Mouse (Mus musculus): Measurements from ENCODE around the gene Hypk. TPM values are rescaled to one million over a fixed set of nuclear protein-coding genes. Genes with fewer than 3 reads are reported as not detected.
A peak's percentile ranks its signal among the peaks of the same experiment; 100 is the strongest.

Hypk gene
- polyA plus RNA-seq, 1 experiment from 2014 or later = 97.4 TPM

GRCm38 (mm10) chr2:121507173-121507950, 54.3 kb downstream of the Hypk start:
- peaks cover 14% of the 10 kb centered on the region for H3K4me1 ChIP-seq (replicated peaks)
- no peak for ATAC-seq (ENCODE audit: insufficient number of reproducible peaks, low FRiP score)

GRCm38 (mm10) chr2:121507951-121508330, 54.9 kb downstream of the Hypk start:
- 82% methylated on average over 2 of the region's 2 CpGs for WGBS
- Histone ChIP-seq H3K9ac (peak overlapping the region; percentile 20; the same call in 1 of the 2 replicates), H3K4me2 (peak overlapping the region; percentile 75), H3K9me3 (replicated peaks) (no peaks in the 10 kb centered on the region), H3K4me3 (peak overlapping the region; percentile 66), H3K36me3 (peaks cover 15% of the 10 kb centered on the region), H3K27me3 (replicated peaks) (no peaks in the 10 kb centered on the region), H3K4me1 (replicated peaks) (peaks cover 14% of the 10 kb centered on the region), H3K27ac (ENCODE audit: poor library complexity, severe bottlenecking) (no peak overlapping the region)
- no peak for ATAC-seq (ENCODE audit: insufficient number of reproducible peaks, low FRiP score)

More at GRCm38 (mm10) chr2:121507173-121507950, 54.3 kb downstream of the Hypk start:
- Histone ChIP-seq H3K36me3 (peaks cover 13% of the 10 kb centered on the region), H3K27ac (ENCODE audit: poor library complexity, severe bottlenecking) (no peak overlapping the region), H3K27me3 (replicated peaks) (no peaks in the 10 kb centered on the region), H3K4me3 (peak overlapping the region; percentile 66), H3K9me3 (replicated peaks) (no peaks in the 10 kb centered on the region), H3K9ac (peak overlapping the region; percentile 64), H3K4me2 (peak overlapping the region; percentile 75)
- 21% methylated on average over 12 of the region's 12 CpGs for WGBS

Small RNA genes lying within 50 kb of the gene (microRNA-seq; reads per million reads assigned to microRNA genes)
- gene Gm22953 = not detected

Other genes with a start within 250 kb of the Hypk start
- 69.8 and 78.4 TPM in 2 replicates for gene Trp53bp1, start 181.9 kb upstream of the Hypk start, polyA plus RNA-seq (2016; fragmentation: Nextera tagmentation; extraction: Ambion mirVana)
- gene Map1a, start 163.7 kb upstream of the Hypk start, polyA plus RNA-seq (2016; fragmentation: Nextera tagmentation; extraction: Ambion mirVana) = 4.7 TPM in 2 replicates
- 11.2 and 11.6 TPM in 2 replicates for gene Ppip5k1, start 97.9 kb upstream of the Hypk start, polyA plus RNA-seq (2016; fragmentation: Nextera tagmentation; extraction: Ambion mirVana)
- 0.42 TPM in 1 of 2 replicates, not detected in the other for gene Ckmt1, start 95.6 kb upstream of the Hypk start, polyA plus RNA-seq (2016; fragmentation: Nextera tagmentation; extraction: Ambion mirVana)
- gene Strc, start 66.1 kb upstream of the Hypk start, polyA plus RNA-seq (2016; fragmentation: Nextera tagmentation; extraction: Ambion mirVana) = not detected in 2 replicates
- 643 and 651 TPM in 2 replicates for gene Pdia3, start 39.5 kb upstream of the Hypk start, polyA plus RNA-seq (2016; fragmentation: Nextera tagmentation; extraction: Ambion mirVana)
- gene Catsper2, start 39.5 kb upstream of the Hypk start, polyA plus RNA-seq (2016; fragmentation: Nextera tagmentation; extraction: Ambion mirVana) = 2.8 and 3.5 TPM in 2 replicates
- 1.0 and 1.4 TPM in 2 replicates for gene Ell3, start 9.0 kb upstream of the Hypk start, polyA plus RNA-seq (2016; fragmentation: Nextera tagmentation; extraction: Ambion mirVana)
- 610 and 670 TPM in 2 replicates for gene Serf2, start 4.1 kb upstream of the Hypk start, polyA plus RNA-seq (2016; fragmentation: Nextera tagmentation; extraction: Ambion mirVana)
- 0.12 and 0.13 TPM in 2 replicates for gene Serinc4, start 3.5 kb downstream of the Hypk start, polyA plus RNA-seq (2016; fragmentation: Nextera tagmentation; extraction: Ambion mirVana)
- 48.4 and 49.0 TPM in 2 replicates for gene Mfap1b, start 20.8 kb downstream of the Hypk start, polyA plus RNA-seq (2016; fragmentation: Nextera tagmentation; extraction: Ambion mirVana)
- 16.9 and 18.6 TPM in 2 replicates for gene Mfap1a, start 53.4 kb downstream of the Hypk start, polyA plus RNA-seq (2016; fragmentation: Nextera tagmentation; extraction: Ambion mirVana)
- gene Wdr76, start 53.4 kb downstream of the Hypk start, polyA plus RNA-seq (2016; fragmentation: Nextera tagmentation; extraction: Ambion mirVana) = 7.3 and 7.5 TPM in 2 replicates